Mouse (Mus musculus): Measurements from ENCODE around the gene Tarbp2. TPM values are rescaled to one million over a fixed set of nuclear protein-coding genes. Genes with fewer than 3 reads are reported as not detected.
A peak's percentile ranks its signal among the peaks of the same experiment; 100 is the strongest.

The Tarbp2 gene
- total RNA-seq, 2 experiments from 2014 or later = 34.9 to 41.8 TPM

DNA sequence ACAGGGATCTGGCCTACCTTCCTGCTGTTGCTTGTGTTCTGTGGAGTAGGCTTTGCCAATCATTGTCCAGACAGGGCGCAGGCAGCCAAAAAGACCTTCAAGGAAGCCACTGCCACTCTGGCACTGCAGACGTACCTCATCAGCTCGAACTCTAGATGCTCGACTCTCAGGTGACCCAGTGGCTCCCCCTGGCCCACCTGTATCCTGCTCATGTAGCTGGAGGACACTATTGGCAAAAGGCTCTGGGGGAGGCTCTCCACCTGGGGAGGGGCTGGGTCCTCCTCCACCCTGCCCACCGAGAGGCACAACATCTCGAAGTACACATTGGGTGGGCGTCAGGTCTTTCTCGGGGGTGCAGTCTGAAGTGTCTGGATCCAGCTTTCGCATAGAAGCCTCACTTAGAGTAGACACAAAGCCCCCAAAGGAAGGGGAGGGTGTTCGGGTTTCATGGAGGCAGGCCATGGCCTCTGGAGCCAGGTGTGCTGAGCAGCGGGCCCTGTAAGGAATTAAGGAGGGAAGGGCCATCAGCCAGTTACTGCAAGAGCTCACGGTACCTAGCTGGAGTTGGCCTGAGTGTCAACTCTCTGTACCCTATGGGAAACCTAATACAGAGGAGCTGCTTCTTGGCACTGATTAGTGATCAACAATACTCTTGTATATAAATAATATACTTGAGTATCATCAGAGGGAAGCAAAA lies 12.8 kb upstream of the Tarbp2 start:
- no peak for DNase-seq (ENCODE audit: low spot score in 2 of 2)

GRCm38 (mm10) chr15:102505770-102506463 lies 12.1 kb upstream of the Tarbp2 start:
- DNase-seq (ENCODE audit: low spot score in 2 of 2) = no peak

DNA sequence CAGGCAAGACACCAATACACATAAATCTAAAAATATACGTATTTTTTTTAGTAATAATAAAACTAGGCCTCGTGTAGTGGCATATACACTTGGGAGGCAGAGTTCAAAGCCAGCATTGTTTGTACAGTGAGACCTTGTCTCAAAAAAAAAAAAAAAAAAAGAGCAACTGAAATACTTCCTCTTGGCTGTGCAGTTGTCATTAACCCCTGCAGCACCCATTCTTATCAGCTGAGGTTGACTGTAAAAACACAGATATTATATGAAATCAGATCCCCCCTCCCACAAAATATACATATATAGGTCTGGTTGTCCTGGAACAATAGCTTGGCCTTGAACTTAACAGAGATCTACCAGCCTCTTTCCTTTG lies 11.5 kb upstream of the Tarbp2 start:
- no peak for DNase-seq (ENCODE audit: low spot score in 2 of 2)

DNA sequence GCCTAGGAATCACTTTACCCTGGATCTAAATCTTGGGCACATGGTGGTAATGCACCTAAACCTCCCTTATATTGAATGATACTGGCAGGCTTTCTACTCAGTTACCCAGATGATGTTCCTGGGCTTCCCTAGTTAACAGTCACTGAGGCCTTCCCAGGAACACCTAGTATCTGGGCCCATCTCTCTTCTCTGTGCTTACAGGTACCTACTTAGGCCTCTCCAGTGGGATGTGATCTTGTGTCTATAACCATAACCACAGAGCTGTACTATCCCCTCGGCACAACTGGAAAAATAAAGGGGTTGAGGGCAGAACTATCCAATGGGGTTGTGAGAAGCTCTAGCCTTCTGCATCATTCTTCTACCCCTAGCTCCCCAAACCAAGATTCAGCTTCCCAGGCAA lies 11.1 kb upstream of the Tarbp2 start:
- no peak for DNase-seq (ENCODE audit: low spot score in 2 of 2)

- DNase-seq (ENCODE audit: low spot score in 2 of 2) = no peak
Observed at GRCm38 (mm10) chr15:102507561-102507960, 10.4 kb upstream of the Tarbp2 start.

DNA sequence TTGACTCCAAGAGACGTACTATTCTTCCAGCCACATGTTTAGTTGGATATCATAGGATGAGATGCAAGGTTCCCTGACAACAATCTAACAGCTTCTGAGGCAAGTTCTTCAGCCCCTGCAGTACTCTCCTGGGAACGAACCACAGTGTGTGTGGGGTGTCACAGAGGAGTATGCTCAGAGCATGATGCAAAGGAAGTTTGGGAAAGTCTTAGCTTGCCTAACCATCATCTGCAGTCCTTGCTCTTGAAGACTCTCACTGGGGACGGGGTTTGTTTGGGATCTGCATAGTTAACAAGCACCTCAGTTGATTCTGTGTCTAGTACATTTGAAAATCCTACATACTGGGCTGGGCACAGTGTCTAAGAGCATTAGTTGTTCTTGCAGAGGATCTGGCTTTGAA lies 9.7 kb upstream of the Tarbp2 start:
- DNase-seq (ENCODE audit: low spot score in 2 of 2) = no peak

DNA sequence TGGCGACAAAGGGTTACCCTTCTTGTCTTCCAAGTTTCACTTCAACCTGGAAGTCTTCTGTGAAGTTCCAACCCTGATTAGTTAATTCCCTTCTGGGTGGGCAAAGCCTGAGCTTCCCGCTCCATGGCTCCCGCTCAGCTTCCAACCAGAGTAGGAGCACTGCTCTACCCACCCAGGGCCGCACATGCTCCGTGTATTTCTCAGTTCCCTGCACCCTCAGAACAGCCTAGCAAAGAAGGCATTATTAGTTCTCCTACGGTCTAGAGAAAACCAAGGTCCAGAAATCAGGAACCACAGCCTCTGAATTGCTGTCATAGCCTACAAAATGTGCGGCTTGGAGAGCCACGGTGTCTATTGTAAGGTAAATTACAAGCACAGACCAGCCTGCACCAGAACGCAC lies 7.9 kb upstream of the Tarbp2 start:
- peak; percentile 41 to 65 for DNase-seq (ENCODE audit: low spot score in 2 of 2)

- peak; percentile 83 to 91 for DNase-seq (ENCODE audit: low spot score in 2 of 2)
Observed at GRCm38 (mm10) chr15:102510590-102511284, 7.3 kb upstream of the Tarbp2 start.

GRCm38 (mm10) chr15:102511285-102511833 lies 6.6 kb upstream of the Tarbp2 start:
- DNase-seq (ENCODE audit: low spot score in 2 of 2) = no peak

GRCm38 (mm10) chr15:102512010-102512409 lies 6.0 kb upstream of the Tarbp2 start:
- DNase-seq (ENCODE audit: low spot score in 2 of 2) = no peak

DNA sequence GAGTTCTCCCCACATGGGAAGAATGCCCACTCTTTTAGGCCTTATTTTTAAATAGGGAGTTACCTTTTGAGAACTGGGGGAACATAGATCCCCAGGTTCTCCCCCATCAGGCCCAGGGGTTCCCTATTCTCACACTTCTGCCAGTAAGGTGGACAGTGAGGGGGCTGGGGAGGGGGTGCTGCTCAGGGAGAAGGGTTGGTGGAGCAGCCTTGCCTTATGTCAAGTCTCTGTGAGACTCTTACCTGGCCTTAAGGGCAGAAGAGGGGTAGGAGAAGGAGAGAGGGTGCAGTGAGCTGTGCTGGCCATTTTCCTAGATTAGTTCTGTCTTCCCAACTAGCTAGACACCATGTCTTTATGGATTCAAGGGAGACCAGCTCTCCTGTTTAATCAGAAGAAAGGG lies 5.5 kb upstream of the Tarbp2 start:
- no peak for DNase-seq (ENCODE audit: low spot score in 2 of 2)

DNA sequence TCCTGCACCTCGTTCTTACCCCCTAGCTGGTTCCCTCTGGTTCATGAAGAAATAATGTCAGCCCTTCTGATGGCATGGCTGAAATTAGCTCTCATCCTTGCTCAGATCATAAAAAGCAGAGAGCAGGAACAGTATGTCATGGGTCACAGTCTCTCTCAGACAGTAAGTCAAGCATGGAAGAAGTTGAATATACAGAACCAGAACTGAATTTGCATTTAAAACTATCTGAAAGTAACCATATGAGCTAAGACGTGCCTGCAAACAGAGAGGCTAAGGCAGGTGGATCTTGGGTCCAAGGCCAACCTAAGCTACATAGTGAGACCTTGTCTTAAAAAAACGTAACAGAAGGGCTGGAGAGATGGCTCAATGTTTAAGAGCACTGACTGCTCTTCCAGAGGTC lies 5.0 kb upstream of the Tarbp2 start:
- DNase-seq (ENCODE audit: low spot score in 2 of 2) = no peak

DNA sequence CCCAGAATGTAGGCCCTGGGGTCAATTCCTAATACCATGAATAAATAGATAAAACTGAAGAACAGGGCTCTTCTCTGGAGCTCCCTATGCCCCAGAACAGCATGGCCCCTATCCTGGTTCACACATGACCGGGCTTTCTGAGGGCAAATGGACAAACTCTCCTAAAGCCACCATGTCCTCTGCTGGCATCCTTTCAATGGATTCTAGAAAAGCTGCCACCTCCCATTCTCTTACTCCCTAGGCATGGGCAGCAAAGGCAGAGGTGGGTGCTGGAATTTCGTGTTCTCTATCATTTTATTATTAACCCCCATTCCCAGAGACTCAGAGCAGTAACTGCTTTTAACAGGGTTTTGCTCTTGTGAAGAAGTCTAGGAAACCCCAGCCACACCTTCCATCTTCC lies 2.7 kb upstream of the Tarbp2 start:
- DNase-seq (ENCODE audit: low spot score in 2 of 2) = no peak

DNA sequence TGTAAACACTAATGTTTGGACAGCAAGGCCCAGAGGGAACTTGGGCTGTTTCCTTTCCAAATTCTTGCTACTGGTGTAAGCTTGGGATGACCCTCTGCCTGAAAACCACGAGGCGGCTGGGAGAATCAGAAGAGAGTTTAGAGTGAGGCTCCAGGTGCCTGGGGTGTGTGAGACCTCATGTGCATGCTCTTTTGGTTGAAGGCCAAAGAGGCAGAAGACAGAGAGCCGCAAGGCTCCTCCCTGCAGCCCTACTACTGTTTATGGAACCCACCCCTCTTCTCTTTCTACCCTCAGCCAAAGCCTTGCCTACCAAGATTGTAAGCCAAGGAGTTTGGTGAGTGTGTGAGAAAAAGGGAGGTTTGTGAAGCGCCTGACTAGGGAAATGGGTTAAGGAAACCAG lies 2.2 kb upstream of the Tarbp2 start:
- no peak for DNase-seq (ENCODE audit: low spot score in 2 of 2)

GRCm38 (mm10) chr15:102516293-102516692 lies 1.7 kb upstream of the Tarbp2 start:
- DNase-seq (ENCODE audit: low spot score in 2 of 2) = no peak

DNA sequence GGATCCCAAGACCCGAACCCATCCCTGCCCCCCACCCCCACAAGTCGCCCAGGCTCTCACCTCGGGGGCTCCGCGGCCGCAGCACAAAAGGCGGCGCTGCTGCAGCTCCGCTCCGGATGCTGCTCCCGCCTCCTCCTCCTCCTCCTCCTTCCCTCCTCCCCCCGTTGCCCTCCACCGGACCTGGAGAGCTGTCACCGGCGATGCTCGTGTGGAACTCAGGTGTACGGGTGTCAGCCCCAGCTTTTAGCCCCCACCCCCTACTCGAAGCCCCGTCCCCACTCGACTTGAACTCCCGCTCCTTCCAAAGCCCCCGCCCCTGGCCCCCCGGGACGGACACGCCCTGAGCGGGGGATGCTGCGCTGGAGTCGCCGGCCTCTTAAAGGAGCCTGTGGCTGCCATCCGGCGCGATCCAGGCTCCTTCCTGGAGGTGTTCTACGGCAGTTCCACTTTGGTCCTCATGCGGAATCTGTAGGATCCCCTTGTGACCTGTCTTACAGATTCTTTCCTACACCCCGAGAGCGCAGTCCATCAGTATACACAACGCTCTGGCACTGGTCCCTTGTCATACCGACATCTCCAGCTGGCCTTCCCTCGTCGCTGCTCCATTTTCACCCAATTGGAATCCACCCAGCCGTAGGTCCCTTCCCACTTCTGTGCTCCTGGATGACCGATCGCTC lies 1.1 kb upstream of the Tarbp2 start, which contains the start of gene Map3k12:
Gene Map3k12, minus strand, starts transcription at position 337 of the 677 bp plus-strand sequence.
- peak; percentile 79 to 81 for DNase-seq (ENCODE audit: low spot score in 2 of 2)

DNA sequence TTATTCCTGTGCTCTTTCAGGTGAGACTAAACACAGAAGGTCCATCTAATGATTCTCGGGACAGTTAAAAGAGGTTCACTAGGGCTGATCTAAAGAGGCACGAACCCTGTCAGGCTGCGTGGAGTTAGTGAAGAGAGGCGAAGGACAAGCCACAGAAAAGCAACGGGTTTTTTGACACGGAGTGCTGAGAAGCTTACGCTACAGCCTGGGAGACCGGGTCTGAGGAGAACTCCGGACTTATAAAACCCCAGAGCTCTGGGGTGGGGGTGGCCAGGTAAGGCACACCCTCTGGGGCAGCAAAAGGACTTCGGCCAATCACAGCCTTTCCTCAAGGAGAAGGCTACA lies 389 bp upstream of the Tarbp2 start:
- no peak for DNase-seq (ENCODE audit: low spot score in 2 of 2)

GRCm38 (mm10) chr15:102518859-102519201 lies 838 bp downstream of the Tarbp2 start:
- DNase-seq (ENCODE audit: low spot score in 2 of 2) = no peak

- no peak for DNase-seq (ENCODE audit: low spot score in 2 of 2)
Observed at GRCm38 (mm10) chr15:102519211-102520141, 1.5 kb downstream of the Tarbp2 start.

DNA sequence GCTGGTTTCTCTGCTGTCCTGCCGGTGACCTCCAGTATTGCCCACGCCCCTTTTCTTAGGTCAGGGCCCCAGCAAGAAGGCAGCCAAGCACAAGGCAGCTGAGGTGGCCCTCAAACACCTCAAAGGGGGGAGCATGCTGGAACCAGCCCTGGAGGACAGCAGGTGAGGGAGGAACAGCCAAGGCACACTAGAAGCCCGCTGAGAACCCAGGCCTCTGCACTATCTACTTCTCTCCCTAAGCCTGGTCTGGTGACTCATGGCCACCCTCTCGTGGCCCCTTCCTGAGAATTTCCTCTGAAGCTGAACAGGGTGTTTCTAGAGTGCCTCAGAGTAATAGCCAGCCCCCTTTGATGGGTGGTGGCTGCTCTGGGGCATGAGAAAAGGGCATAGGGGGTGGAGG lies 2.4 kb downstream of the Tarbp2 start:
- no peak for DNase-seq (ENCODE audit: low spot score in 2 of 2)

GRCm38 (mm10) chr15:102521480-102521879 lies 3.5 kb downstream of the Tarbp2 start:
- DNase-seq (ENCODE audit: low spot score in 2 of 2) = no peak
